Mouse (Mus musculus) kidney, postnatal 36 days (tissue): ENCODE measurements around the gene Olfr902.
"Not testable (repeated sequence)": the region's sequence is repeated elsewhere in the genome, so short reads cannot be mapped to it uniquely, and the experiment has no call there.

Experiments used
- DNase-seq, 2 experiments: peaks; one replicate each; pipeline ENCODE4 v3.0.0; 2021 to 2022; ENCODE audit warnings: mixed read lengths in 2 of 2

The Olfr902 gene

DNA sequence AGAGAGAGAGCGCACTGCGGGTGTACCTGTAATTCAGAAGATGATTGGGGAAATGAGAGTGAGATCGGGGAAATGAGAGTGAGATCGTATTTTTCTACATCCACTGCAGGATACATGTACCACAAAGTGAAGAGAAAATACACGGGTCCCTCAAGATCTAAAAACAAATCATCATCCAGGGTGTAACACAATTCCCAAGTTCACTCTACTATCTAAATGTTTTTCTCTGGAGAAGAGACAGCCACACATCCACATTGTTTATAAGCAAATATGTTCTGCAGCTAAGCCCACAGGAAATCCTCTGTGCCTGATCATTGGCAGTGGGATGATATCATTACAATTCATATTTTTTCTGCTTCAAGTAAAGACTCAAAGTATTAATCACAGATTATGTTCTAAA lies at the start of gene Olfr902:
Gene Olfr902 (plus strand): TSS at position 301 of the 400 bp plus-strand sequence.
- DNase-seq: no peak

GRCm38 (mm10) chr9:38401398-38401797 lies 46.1 kb upstream of the Olfr902 start, which contains the start of gene Olfr147:
TSS of gene Olfr147 (plus strand) at chr9:38401698.
- DNase-seq: no peak

GRCm38 (mm10) chr9:38407502-38407901 lies 40.0 kb upstream of the Olfr902 start:
- not testable (repeated sequence) for DNase-seq

- not testable (repeated sequence) for DNase-seq
These were observed 34.0 kb upstream of the Olfr902 start for GRCm38 (mm10) chr9:38413502-38413901.

DNA sequence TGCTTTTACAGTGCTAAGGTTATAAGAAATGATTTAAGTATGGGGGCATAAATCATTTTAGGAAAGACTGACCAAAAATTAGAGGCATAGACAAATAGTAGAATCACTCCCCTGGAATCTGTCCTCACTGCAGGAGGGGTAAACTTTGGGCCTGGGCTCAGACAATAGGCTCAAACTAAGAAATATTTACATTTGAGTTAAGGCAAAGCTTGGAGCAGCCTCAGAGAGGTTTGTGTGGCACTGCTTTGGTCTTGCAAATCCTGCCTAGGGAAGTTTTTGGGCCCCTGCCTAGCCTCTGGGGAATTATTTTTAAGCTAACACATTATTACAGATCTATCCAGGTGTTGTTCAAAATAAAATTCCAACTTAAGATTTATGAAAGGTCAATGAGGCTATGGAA lies 23.7 kb upstream of the Olfr902 start:
- DNase-seq: no peak

DNA sequence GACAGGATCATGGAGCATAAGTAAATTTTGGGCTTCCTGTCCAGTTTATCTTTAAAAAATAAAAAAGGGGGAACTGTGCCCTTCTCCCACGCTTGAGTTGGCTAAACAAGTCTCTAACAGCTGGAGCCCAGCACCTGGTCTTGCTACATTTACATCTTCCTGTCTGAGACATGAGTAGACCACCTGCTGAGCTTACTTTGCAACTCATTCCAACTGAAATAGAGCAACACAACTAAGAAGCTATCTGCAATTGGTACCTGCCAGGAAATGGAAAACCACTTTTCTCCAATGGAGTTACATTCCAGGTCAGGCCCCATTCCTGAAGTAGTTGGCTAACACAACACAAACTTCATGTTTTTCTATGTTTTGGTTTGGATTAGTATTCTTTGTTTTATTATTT lies 20.4 kb upstream of the Olfr902 start:
- no peak for DNase-seq

- DNase-seq: no peak
These were observed 18.3 kb upstream of the Olfr902 start, which contains the start of gene Olfr901 for GRCm38 (mm10) chr9:38429155-38429554. TSS of gene Olfr901 (plus strand) at chr9:38429455.

- no peak for DNase-seq
These were observed 15.4 kb downstream of the Olfr902 start, which contains the start of gene Olfr904 for GRCm38 (mm10) chr9:38462844-38463243. TSS of gene Olfr904 (plus strand) at chr9:38463144.

- DNase-seq: no peak
These were observed 23.4 kb downstream of the Olfr902 start, which contains the start of gene Olfr905 for GRCm38 (mm10) chr9:38470807-38471206. TSS of gene Olfr905 (plus strand) at chr9:38471107.

DNA sequence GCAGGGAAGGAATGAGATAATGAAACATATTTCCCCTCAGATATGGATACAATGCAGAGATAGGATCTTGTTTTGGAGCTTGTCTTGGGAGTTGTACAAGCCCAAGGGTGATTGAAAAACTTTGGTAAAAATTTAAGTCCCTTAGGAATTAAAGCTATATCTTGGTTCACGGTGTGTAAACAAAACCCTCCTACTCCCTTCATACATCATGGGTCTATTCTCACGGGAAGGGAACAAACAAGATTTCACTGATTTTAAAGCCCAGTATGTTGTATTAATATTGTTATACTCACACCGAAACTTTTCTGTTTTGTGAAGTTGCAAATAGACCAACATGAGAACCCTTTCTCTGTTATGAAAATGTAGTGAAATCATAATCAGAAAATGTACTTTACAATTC lies 39.3 kb downstream of the Olfr902 start, which contains the start of gene Olfr906:
Gene Olfr906 (plus strand): TSS at position 301 of the 400 bp plus-strand sequence.
- DNase-seq: no peak

DNA sequence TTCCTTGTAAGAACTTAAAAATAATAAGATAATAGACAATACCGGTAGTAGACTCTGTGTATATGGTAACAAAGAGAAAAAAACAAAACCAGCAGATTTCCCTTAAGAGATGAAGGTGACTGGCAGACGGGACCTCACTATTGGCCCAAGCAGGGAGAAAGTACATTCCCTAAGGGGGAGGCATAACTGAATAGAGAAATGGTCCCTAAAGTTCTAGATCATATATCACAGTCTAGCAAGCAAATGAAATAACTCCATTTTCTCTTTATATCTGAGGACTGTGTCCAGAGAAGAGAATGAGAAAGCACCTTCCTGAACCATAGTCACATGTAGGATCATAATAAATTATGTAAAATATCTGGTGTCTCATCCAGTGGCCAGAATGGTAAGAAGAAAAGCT lies 48.0 kb downstream of the Olfr902 start, which contains the start of gene Olfr907:
Gene Olfr907 (plus strand): TSS at position 301 of the 400 bp plus-strand sequence.
- no peak for DNase-seq
